Mouse (Mus musculus): ENCODE data around the gene Evi5l. TPM values are rescaled to one million over a fixed set of nuclear protein-coding genes. Genes with fewer than 3 reads are reported as not detected.

Evi5l gene
- polyA plus RNA-seq (2015; fragmentation: Nextera tagmentation; extraction: Ambion mirVana) = 91.4 and 92.5 TPM in 2 replicates

DNA sequence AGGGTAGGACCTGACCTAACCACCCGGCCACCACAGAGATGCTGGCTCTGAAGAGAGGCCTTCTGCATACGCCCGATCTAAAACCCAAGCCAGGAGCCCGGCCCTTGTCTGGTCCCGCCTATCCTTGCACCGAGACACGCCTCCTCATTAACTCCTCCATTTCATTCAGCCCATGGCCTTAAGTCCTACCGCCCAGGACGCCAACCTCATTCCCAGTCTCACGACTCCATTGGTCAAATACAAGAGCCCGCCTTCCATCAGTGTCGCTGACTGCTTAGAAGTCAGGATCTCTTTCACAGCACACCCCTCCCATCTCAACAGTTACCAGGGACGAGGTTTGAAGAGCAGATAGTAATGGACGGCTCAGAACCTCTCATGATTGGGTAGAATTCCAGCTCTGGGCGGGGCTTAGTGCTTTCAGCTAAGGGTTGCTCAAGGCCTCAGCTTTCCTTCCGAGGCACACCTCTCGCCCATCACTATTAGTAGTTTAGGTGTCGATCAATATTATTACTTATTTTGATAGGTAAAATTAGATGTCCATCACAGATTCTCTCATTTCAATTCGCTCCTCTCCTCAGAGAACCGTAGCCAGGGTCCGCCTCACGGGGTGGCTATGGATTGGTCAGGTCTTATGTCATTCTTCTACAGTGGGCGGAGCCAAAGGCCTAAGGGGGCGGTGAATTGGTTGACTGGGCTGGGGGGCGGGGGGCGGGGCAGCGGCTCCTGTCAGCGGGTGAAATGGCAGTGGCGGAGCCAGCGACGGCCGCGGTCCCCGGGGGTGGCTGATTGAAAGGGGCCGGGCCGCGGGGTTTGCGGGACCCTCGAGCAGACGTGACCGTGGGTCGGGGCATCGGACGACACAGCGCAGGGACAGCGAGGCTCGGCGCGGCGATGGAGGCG lies at the start of gene Evi5l:
Gene Evi5l, plus strand, starts transcription at position 716 of the 900 bp plus-strand sequence.
- Histone ChIP-seq H3K9ac (replicated peaks) (peak within 1 kb of the TSS; percentile 97), H3K36me3 (peaks cover 3% of the 10 kb centered on the region), H3K27ac (peak within 1 kb of the TSS; percentile 84), H3K27me3 (no peaks in the 10 kb centered on the region), H3K4me1 (replicated peaks) (peaks cover 42% of the 10 kb centered on the region), H3K4me2 (replicated peaks) (peak within 1 kb of the TSS; percentile 69), H3K4me3 (replicated peaks) (peak within 1 kb of the TSS; percentile 91), H3K9me3 (no peaks in the 10 kb centered on the region)
- WGBS = under 1% methylated on average over 51 of the region's 51 CpGs
- ATAC-seq = peak; percentile 98

DNA sequence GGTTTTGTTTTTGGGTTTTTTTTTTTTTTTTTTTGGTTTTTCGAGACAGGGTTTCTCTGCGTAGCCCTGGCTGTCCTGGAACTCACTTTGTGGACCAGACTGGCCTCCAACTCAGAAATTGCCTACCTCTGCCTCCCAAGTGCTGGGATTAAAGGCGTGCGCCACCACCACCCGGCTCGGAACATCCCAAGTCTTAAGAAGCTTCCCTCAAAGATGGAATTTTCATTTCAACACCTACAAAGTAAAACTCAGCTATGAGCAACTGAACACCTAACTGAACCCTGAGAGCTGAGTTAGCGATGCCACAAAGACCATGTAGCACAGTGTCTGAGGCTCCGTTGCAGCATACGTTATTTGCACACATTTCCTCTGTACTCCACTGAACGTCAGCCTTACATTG lies 32.6 kb upstream of the Evi5l start, which contains the start of gene Cd209g:
Gene Cd209g, plus strand, starts transcription at position 301 of the 400 bp plus-strand sequence.
- Histone ChIP-seq H3K36me3 (no peaks in the 10 kb centered on the region), H3K27ac (no peak within 1 kb of the TSS), H3K9ac (replicated peaks) (no peak within 1 kb of the TSS), H3K9me3 (no peaks in the 10 kb centered on the region), H3K4me2 (replicated peaks) (no peak within 1 kb of the TSS), H3K4me1 (replicated peaks) (no peaks in the 10 kb centered on the region), H3K27me3 (no peaks in the 10 kb centered on the region), H3K4me3 (replicated peaks) (no peak within 1 kb of the TSS)
- no peak for ATAC-seq
- 91% methylated on average over 9 of the region's 10 CpGs for WGBS

DNA sequence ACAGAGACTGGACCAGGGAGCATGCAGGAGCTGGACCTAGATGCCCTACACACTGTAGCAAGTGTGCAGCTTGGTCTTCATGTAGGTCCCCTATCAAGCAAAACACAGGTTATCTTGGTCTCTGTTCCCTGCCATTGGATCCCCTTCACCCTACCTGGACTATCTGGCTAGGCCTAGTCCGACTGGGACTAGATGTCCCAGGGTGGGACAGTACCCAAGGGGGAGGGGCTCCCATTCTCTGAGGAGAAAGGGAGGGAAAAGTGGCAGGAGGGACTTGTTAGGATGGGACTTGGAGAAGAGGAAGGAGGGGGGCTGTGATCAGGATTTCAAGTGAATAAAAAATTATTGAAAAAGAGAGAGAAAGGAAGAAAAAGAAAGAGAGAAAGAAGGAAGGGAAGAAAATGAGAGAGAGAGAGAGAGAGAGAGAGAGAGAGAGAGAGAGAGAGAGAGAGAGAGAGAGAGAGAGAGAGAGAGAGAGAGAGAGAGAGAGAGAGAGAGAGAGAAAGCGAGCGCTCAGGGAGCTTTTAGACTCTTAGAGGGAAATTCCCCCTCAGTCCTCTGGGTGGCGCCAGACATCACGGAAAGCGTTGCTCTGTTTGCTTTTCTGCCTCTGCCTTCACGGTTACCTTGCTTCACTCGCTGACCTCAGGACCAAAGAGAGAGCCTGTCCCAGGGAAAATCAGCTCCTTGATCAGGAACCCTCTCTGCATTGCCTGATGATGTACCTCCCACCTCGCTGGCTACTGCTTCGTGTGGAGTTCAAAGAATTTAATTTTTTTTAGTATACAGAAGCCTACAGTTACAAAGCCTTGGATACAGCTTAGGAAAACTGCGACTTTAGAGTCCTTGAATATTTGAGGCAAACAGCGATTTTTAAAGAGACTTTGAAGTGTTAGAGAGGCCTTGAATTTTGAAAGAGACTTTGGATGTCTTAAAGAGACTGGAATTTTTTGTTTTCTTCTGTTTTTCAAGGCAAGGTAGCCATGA lies 26.4 kb upstream of the Evi5l start:
- Histone ChIP-seq H3K27ac (no peak overlapping the region), H3K4me2 (replicated peaks) (no peak overlapping the region), H3K4me1 (replicated peaks) (no peaks in the 10 kb centered on the region), H3K9ac (replicated peaks) (no peak overlapping the region), H3K4me3 (replicated peaks) (no peak overlapping the region), H3K27me3 (0 out of 2 replicates have a peak, but pooled peaks cover 7% of the 10 kb centered on the region), H3K9me3 (no peaks in the 10 kb centered on the region), H3K36me3 (no peaks in the 10 kb centered on the region)
- 15% methylated on average over 12 of the region's 12 CpGs for WGBS
- peak; percentile 71 for ATAC-seq

DNA sequence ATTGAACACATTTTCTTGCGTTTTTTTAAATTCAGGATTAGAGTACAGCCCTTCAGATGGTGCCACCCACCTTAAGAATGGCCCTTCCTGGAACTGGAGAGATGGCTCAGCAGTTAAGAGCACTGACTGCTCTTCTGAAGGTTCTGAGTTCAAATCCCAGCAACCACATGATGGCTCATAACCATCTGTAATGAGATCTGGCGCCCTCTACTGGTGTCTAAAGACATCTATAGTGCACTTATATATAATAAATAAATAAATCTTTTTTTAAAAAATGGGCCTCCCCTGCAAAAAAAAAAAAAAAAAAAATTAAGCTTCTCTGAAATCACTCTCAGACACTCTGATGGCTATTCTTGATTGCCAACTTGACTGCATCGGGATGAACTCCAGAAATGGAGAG lies 24.6 kb upstream of the Evi5l start:
- ATAC-seq = no peak
- Histone ChIP-seq H3K9me3 (no peaks in the 10 kb centered on the region), H3K36me3 (no peaks in the 10 kb centered on the region), H3K4me3 (replicated peaks) (no peak overlapping the region), H3K27ac (no peak overlapping the region), H3K4me1 (replicated peaks) (no peaks in the 10 kb centered on the region), H3K27me3 (0 out of 2 replicates have a peak, but pooled peaks cover 7% of the 10 kb centered on the region), H3K9ac (replicated peaks) (no peak overlapping the region), H3K4me2 (replicated peaks) (no peak overlapping the region)
- 64% methylated on average over 3 of the region's 3 CpGs for WGBS

DNA sequence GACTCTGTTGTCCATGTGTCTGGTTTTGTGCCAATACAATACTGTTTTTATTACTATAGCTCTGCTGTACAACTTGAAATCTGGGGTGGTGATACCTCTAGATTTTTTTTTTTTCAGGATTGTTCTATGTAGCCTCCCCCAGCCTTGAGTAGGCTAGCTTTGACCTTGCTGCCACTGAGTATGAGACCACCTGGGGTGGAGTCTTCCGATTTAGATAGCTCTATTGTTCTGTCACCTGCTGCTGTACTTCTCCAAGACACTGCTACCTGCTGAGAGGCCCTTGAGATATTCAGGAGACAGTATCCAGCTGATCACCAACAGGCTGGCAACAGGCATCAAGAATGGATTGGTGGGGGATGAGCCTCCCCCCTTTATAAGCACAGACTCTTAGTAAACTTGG lies 19.1 kb upstream of the Evi5l start:
- H3K9ac ChIP-seq (replicated peaks) = no peak overlapping the region
- no peaks in the 10 kb centered on the region for H3K27me3 ChIP-seq
- H3K4me3 ChIP-seq (replicated peaks) = no peak overlapping the region
- H3K36me3 ChIP-seq = no peaks in the 10 kb centered on the region
- no peak overlapping the region for H3K27ac ChIP-seq
- peaks cover 10% of the 10 kb centered on the region; the same call in 1 of the 2 replicates for H3K9me3 ChIP-seq
- H3K4me1 ChIP-seq (replicated peaks) = no peaks in the 10 kb centered on the region
- WGBS = 13% methylated on average over 1 of the region's 1 CpGs
- no peak overlapping the region for H3K4me2 ChIP-seq (replicated peaks)
- ATAC-seq = no peak

DNA sequence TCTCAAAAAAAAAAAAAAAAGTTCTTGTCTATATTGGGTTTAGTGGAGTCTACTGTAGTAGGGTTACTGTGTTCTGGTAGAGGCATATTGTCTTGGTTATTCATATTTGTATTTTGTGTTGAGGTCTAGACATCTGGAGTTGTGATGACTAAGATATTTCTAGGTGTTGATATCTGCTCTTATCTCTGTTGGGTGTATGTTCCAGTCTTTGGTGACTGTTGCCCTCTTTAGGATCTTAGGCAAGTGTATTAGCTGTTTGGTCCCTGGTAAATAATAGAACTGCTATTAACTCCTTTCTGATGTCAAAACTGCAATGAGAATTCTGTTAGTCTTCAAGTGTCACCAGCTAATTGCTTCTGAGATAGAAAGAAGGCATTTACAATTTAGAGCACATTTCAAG lies 11.5 kb upstream of the Evi5l start:
- Histone ChIP-seq H3K36me3 (no peaks in the 10 kb centered on the region), H3K4me1 (replicated peaks) (no peaks in the 10 kb centered on the region), H3K4me2 (replicated peaks) (no peak overlapping the region), H3K9ac (replicated peaks) (no peak overlapping the region), H3K27ac (no peak overlapping the region), H3K9me3 (peaks cover 10% of the 10 kb centered on the region; the same call in 1 of the 2 replicates), H3K4me3 (replicated peaks) (no peak overlapping the region), H3K27me3 (no peaks in the 10 kb centered on the region)
- no peak for ATAC-seq

DNA sequence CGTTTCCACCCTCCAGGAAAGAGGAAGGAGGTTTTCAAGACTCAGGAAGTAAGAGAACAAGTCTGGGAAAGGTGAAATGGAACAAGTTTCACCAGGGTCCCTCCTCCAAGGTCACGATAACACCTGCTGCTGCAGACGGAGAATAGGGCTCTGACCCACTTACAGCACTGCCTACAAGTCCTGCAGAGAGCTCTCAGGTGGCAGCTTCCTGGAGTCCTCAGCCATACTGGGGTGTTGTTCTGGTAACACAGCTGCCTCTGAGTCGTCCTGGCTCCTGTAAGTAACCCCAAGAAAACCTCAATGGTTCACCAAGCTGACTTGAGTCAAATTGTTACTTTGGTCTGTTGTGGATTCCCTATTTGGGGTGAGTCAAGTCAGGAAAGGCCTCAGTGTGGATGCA lies 3.6 kb upstream of the Evi5l start:
- H3K9ac ChIP-seq (replicated peaks) = no peak overlapping the region
- no peaks in the 10 kb centered on the region for H3K27me3 ChIP-seq
- 65% methylated on average over 4 of the region's 4 CpGs for WGBS
- no peak overlapping the region for H3K4me3 ChIP-seq (replicated peaks)
- no peak for ATAC-seq
- no peaks in the 10 kb centered on the region for H3K36me3 ChIP-seq
- no peak overlapping the region for H3K4me2 ChIP-seq (replicated peaks)
- H3K9me3 ChIP-seq = no peaks in the 10 kb centered on the region
- H3K4me1 ChIP-seq (replicated peaks) = peaks cover 13% of the 10 kb centered on the region
- no peak overlapping the region for H3K27ac ChIP-seq

DNA sequence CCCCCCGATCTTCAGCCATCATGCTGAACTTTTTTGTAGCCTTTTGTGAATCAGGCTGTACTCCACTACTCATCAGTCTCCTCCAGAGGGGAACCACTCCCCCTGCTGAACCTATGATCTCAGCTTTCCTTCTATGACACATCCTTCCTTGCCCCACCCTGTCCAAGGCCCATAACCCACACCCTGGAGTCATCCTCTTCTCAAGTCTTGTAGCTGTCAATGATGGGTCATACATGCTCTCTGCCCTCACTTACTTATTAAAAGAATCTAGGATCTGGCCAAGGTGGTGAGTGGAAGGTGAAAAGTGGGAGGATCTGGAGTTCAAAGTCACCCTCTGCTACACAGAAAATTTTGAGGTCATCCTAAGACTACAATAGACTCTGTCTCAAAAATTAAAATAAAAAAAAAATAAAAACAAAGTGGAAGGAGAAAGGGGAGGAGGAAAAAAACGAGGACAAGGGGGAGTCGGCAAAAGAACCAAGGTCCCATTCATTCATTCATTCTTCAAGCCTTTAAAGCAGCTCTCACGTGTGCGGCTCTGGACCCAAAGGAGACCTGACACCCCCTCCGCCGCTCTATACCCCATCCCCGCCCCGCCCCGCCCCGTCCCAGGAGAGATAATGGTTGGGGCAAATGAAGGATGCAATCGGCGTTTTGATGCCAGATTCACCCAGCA lies 1.1 kb upstream of the Evi5l start:
- H3K27me3 ChIP-seq = no peaks in the 10 kb centered on the region
- no peaks in the 10 kb centered on the region for H3K9me3 ChIP-seq
- peaks cover 39% of the 10 kb centered on the region for H3K4me1 ChIP-seq (replicated peaks)
- ATAC-seq = no peak
- H3K36me3 ChIP-seq = peaks cover 2% of the 10 kb centered on the region; the same call in 1 of the 2 replicates
- H3K4me2 ChIP-seq (replicated peaks) = peak overlapping the region; percentile 56
- peak overlapping the region; percentile 84 for H3K27ac ChIP-seq
- 10% methylated on average over 13 of the region's 13 CpGs for WGBS
- peak overlapping the region; percentile 66 for H3K9ac ChIP-seq (replicated peaks)
- H3K4me3 ChIP-seq (replicated peaks) = peak overlapping the region; percentile 91

DNA sequence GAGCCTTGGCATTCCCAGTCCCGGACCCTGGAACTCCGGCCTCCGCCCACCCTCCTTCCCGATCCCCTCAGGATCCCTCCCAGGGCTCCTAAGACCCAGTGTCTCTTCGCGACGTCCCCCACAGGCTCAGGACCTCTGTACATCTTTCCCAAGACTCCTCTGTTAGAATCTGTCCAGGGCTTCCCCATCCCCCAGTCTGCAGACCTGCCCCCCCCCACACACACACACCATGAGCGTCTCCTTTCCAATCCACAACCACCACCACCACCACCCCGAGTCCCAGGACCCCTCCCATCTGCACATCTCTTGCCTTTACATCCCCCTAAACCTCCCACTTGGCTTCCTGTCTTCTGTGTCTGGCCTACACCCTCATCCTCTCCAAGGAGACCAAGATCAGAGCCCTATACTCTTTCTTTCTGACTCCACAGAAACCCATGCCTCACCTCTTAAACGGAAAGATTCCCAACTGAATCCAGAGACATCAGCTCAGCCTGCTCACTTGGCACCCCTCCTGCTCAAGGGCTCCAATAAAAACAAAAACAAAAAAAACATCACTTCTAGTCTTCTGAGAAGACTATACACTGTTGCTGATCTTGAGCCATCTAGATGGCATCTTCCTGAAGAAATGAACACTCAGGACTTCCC lies 636 bp downstream of the Evi5l start:
- H3K9ac ChIP-seq (replicated peaks) = peak overlapping the region; percentile 97
- peak; percentile 7 for ATAC-seq

DNA sequence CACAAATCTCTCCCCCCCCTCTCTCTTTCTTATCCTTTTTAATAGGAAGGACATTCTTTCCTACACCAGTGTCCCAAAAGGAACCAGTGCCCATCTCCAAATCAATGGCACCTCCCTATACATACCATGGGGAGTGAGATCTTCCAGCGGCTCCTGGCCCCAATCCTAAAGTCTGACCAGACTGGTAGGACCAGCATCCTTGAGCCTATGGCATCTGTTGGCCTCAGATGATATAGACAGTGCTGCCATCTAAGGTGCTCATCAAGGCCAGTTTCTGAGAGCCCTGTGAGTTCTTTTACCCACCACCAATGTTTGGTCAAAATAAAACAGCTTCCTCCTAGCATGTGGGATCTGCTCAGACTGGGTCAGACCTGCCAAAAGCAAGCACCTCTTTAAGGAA lies 1.6 kb downstream of the Evi5l start:
- ATAC-seq = no peak
- Histone ChIP-seq H3K27ac (no peak overlapping the region), H3K4me2 (replicated peaks) (peak overlapping the region; percentile 69), H3K36me3 (peaks cover 14% of the 10 kb centered on the region), H3K9me3 (no peaks in the 10 kb centered on the region), H3K9ac (replicated peaks) (no peak overlapping the region), H3K4me1 (replicated peaks) (peaks cover 42% of the 10 kb centered on the region), H3K27me3 (no peaks in the 10 kb centered on the region), H3K4me3 (replicated peaks) (peak overlapping the region; percentile 91)
- WGBS = 87% methylated on average over 1 of the region's 1 CpGs

More for the DNA sequence above, 636 bp downstream of the Evi5l start:
- peak overlapping the region; percentile 73 for H3K27ac ChIP-seq
- H3K36me3 ChIP-seq = peaks cover 9% of the 10 kb centered on the region
- peak overlapping the region; percentile 69 for H3K4me2 ChIP-seq (replicated peaks)
- no peaks in the 10 kb centered on the region for H3K27me3 ChIP-seq
- H3K9me3 ChIP-seq = no peaks in the 10 kb centered on the region
- peaks cover 42% of the 10 kb centered on the region for H3K4me1 ChIP-seq (replicated peaks)
- H3K4me3 ChIP-seq (replicated peaks) = peak overlapping the region; percentile 91
- WGBS = 10% methylated on average over 10 of the region's 10 CpGs

DNA sequence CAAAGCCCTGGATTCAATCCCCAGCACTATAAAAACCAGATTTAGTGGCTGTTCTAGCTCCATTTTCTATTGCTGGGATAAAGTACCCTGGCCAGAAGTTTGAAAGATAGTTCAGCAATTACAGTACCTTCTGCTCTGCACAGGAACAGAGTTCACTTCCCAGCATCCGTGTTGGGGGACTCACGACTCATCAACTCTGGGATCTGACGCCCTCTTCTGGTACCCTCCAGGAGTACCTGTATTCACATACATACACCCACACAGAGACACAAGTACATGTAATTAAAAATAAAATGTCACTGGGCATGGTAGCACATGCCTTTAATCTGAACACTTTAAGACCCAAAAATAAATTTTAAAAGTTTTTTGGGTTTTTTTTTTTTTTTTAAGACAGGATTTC lies 6.1 kb downstream of the Evi5l start:
- peaks cover 36% of the 10 kb centered on the region for H3K36me3 ChIP-seq
- H3K9me3 ChIP-seq = no peaks in the 10 kb centered on the region
- H3K9ac ChIP-seq (replicated peaks) = no peak overlapping the region
- H3K4me2 ChIP-seq (replicated peaks) = no peak overlapping the region
- no peaks in the 10 kb centered on the region for H3K27me3 ChIP-seq
- no peak overlapping the region for H3K27ac ChIP-seq
- H3K4me3 ChIP-seq (replicated peaks) = no peak overlapping the region
- peaks cover 32% of the 10 kb centered on the region for H3K4me1 ChIP-seq (replicated peaks)
- WGBS = 70% methylated on average over 3 of the region's 3 CpGs
- ATAC-seq = no peak
